Mouse (Mus musculus): ENCODE data around the gene Robo1.

Gene Robo1

DNA sequence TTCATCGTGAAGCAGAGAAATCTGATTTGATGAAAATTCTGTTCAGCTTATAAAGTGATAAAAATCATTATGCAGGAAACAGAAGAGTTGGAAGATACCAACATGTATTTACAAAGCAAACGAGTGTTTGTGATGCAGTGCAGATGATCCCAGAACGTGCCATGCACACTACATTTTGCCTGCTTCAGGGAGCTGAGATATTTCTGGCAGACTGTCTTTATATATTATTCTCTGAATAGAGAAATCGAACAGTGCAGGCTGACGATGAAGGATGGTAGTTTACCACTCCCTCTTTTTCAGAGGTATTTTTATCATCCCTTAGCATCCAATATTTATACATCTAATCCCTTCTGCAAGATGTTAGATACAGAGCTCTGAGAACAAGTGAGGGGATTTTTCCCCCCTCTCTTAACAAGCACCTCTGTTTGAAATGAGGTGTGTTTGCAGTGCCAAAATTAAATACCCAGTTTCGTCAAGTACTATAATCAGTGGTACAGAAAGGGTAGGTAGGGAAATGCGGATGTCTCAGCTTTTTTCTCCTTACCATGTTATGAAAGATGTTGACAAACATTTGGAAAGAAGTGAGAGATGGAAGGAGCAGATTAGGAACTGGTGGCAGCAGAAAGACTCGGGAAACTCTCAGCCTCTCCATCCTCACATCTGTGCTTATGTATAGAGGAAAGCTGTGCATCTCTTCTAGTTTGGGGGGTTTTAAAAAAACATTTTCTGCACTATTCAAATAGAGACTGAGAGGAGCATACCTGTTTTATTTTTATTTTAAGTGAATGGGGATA, at the start of gene Robo1:
Gene Robo1, plus strand, starts transcription at position 770 of the 794 bp plus-strand sequence.
- DNase-seq = no peak

DNA sequence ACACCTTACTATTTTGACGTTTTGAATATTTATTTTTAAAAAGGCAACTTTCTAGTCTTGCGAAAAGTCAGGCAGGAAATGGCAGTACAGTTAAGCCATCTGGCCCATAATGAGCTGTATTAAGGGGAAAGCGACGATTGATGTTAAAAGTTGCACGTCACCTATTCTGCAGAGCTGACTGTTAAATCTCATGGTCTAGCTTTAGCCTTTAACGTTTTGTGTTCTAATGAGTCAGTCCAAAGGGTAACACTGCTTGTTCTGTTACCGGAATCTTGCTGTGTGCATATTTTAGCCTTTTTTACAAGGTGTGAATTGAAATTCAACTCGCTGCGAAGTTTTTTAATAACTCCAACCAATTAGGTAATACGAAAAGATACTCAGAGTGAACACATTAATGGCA, 40.3 kb upstream of the Robo1 start:
- DNase-seq = no peak

DNA sequence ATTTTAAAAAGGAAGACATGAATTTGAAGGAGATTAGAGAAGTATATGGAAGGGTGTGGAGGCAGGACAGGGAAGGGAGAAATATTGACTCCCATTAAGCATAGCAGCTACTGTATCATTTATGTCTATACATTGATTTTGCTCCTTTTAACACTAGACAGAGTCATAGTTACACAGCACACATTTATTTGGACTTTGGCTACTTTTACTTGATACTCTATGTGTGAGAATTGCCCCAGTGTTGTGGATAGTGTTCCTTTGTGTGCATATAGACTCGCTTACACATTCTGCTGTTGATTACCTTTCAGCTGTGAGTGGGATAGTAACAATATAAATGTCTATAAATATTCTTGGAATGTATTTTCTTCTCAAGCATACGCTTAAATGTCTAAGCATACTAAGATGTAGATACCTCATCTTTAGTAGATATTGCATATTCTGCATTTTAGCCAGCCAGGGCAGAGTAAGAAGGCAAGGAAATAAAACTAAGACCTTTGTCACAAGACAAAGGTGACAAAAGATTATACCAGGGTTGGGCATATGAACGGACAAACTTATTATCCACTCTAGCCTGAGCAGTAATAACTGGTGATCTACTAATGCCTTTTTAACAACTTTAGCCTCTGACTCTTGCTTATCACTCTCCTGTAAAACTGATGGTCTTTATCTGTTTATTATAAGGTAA, 31.6 kb upstream of the Robo1 start:
- DNase-seq = no peak

DNA sequence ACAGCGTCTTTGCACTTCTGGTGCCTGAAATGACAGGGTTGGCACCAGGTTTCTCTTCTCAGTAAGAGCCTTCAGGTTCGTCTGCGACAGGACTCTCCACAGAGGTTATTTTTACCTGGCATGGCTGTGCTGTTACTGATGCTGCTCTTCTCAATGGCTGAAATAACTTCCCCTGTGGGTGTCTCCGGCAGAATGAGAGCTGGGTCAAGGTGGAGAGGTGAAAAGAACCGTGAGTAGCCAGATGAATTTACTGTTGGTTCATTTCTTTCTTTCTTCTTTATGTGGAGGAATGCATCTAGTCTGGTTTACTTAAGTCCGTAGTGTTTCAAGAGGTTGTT, 194 bp downstream of the Robo1 start:
- no peak for DNase-seq

DNA sequence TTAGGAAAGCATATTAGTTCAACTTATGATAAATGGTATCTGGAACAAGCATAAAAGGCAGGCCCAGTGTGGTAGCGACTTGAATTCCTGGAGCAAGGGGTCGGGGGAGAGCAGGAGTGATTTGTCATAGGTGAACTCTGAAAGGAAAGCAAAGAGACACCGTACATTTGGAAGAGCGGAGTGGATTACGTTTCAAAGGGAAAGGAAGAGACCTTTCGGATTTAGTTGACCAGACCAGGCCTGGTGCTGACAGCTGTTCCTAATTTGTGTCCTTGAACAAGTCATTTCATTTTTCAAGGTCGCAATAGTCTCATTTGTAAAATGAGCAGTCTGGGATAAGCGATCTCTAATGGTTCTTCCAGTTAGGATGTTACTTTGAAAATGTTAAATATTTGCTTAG, 19.2 kb downstream of the Robo1 start:
- no peak for DNase-seq

DNA sequence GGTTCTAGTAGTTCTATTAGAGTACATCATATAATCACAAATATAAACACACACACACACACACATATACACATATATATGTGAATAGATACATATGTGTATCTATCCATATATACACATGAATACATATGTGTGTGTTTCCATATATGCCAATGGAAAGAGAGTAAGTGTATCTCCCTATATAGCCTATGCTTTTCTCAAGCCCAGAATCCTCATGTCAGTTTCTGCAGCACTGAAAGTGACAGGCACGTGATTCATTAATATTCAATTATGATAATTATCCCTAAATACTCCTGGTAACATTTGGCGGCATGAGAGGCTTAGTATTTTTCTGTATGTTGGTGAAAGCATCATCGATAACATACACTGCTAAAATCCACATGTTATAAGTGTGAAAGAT, 20.5 kb downstream of the Robo1 start:
- no peak for DNase-seq

DNA sequence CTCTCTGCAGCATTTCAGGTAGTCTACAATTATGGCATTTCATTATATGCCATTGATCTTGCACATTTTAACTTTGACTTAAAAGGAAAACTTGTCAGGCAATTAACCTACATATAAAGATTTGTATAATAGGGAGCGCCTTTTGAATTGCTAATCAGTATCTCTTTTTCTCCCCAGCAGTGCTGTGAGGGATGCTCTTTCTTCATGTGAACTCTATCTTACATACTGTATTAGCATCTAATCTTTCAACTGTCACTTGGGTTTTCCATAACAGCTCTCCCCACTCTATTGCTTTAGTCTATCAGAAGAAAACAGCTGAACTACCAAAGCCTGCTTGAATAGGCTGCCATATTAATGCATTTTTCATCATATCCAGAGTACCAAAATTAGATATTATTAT, 29.7 kb downstream of the Robo1 start:
- DNase-seq = no peak

DNA sequence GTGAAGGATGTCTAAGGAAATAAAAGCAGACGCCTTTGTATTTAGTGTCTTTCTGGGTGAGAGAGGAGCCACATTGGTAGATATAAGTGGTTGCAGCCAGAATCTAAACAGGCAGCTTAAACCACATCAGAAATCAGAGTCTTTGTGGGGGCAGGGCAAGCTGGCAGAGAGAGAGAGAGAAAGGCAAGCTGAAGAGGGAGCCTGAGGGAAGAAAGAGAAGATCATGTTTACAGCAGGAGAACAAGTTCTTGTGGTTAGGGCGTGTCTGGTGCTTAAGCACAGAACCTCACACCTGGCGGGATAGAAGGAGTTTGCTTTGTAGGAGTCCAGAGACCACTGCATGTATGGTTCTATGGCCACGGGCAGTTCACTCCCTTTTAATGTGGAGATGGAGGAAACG, 42.3 kb downstream of the Robo1 start:
- DNase-seq = no peak

DNA sequence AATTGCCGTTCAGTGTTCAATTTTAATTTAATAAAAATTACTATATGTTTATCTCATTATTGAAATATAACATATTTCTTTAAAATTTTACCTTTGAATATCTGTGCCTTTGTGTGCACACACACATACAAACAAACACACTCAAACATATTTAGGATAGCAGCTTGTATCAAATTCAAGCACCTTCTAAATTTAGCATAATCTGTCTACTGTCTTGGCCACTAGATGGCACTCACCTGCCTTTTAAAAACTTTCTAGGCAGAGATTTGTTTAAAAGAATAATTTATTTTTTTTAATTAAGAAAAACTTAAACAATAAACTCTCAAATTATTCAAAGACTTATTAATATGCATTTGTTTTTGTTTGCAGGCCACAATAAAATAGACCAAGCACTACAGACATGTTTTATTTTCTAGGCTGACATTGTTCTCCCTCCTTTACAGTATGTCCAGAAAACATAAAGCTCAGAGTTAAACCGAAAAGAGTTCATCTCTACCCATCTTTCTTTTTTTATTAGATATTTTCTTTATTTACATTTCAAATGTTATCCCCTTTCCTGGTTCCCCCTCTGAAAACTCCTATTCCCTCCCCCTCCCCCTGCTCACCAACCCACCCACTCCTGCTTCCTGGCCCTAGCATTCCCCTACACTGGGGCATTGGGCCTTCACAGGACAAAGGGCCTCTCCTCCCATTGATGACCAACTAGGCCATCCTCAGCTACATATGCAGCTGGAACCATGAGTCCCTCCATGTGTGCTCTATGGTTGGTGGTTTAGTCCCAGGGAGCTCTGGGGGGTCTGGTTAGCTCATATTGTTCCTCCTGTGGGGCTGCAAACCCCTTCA, 48.6 kb downstream of the Robo1 start:
- DNase-seq = no peak

DNA sequence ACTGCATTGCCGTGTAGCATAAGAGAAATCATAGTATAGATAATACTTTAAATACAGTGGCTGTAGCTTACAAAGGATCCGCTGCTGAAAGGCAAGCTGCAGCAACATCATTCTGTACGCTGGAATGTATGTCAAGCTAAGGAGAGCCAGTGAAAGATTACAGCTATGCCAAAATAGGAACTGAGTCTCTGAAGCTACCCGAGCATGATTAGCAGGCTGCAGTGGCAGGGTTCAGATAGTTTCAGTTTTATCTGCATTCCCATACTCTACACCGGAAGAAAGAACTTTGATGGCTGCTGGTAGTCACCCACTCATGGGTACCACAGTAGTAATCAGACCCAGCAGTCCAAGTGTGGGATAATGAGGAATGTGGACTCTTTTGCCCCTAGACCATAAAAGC, 68.8 kb downstream of the Robo1 start:
- no peak for DNase-seq

DNA sequence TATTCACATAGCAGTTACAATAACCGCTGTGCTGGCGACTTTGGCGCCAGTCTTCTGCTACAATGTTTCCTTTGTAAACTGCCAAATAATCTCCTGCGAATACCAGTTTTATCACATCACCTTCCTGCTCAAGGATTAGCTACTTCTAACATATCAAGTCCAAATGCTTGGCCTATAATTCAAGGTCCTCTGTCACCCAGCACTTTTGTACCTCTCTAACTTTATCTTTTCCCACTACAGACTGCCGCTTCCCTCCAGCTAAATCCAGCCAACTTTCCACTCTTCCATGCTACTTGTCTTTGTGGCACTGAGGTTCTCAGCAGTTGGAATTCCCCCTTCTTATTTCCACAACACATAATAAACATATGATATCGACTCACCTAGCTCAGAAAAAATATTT, 73.7 kb downstream of the Robo1 start:
- DNase-seq = no peak

DNA sequence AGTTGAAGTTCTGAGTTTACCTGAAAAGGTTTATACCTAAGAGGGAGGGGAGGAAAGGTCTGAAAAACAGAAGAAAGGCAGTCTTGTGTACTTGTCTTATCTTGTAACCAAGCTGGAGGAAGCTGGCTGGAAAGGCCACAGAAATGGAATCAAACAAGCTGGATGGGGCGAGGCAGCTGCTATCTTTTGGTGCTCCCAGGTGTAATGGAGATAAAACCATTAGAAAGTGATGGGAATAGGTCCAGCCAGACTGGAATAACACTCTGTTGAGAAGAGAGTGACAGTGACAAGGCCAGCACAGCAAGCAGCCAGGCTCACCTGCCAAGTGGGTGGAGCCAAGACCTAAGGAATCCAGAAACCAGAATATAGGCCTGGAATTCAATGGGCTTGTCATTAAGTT, 75.5 kb downstream of the Robo1 start:
- DNase-seq = no peak

DNA sequence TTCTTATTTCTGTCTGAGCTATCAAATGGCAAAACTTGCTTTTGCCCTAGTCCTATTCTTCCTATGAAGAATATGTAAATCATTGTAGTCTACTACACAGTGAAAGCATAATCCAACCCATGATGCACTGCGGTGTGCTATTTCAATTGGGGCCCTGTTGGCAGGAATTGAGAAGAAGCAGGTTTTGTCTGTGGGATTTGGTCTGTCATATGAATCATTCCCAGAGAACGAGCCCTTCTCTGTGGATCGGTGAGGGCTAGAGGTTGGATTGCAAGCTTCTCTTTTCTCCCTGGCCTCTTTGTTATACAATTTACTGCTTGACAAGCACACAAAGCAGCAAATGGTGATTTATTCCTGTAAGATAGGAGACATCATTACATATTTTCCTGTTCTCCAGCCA, 85.4 kb downstream of the Robo1 start:
- no peak for DNase-seq

DNA sequence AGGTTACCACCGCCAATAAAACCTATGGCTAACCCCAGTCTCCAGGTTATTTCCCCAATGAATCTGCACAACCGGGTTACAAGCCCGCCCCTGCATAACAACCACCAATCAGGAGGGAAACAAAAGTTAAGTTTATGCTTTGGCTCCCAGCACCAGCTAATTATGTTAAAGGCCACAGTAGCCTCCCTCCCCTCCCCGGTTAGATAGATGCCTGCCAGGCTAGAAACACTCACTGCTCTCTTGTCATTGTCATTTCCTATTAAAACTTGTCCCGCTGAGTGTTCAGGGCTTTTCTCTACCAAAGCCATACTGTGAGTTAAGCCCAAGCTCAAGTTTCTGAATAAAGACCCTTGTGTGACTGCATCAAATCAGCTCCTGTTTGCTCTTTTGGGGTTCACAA, 90.7 kb downstream of the Robo1 start:
- no peak for DNase-seq

DNA sequence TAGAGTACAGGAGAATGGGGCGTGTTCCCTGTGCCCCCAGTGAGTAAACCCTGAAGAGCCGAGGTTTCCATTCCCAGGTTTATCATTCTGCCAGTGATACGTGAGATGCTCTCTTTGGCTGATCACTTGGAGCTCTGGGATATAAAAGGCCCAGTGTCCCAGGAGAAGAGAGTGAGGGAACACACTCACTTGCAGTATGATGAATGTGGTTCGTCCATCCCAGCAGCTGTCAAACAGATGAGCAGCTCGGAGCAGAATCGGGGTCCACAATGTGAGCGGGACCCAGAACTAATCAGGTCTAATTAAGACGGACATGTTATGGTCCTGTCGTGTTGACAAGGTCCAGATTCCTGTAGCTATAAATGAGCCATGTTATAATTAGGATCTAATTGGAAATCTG, 94.3 kb downstream of the Robo1 start:
- no peak for DNase-seq

DNA sequence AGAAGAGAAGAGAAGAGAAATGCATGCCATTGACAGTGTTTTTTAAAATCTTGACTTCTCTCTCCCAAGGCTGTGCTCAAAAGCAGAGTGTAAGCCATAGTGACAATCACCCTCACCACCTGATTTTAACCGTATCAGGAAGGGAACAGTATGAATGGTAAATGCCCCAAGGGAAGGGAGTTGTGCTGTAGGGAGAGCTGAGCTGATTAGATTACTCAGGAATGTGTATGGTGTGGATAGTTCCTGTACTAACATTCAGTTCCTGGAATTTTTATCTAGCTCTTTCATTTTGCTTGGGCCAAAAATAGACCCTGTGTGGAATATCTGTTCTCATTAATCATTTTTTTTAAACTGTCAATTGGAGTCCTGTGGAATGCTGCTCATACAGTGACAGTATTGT, 101.7 kb downstream of the Robo1 start:
- no peak for DNase-seq

DNA sequence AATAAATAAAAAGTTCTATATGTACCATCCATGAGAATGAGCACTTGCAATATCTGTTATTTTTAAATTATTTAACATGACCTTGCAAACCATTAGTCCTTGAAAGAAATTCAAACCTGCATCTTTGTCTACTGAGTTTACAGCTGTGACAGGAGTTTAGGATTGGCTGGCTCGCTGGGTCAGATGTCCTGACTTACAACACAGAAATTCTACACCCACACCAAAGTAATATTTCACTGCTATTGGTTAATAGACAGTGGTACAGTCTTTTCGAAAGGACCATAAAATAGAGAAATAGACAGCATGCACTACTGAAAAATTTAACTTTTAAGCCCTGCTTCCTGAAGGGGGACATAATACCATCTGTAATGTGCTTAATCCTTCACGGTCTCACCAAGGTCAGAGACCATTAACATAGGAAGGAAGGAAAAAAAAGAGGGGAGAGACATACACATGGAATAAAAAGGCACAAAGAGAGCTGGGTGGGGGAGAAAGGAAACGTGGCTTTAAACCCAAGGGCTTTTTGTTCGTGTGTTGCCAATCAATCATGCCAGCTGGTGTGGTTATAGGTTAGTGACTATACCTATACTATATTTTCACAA, 103.7 kb downstream of the Robo1 start:
- no peak for DNase-seq

DNA sequence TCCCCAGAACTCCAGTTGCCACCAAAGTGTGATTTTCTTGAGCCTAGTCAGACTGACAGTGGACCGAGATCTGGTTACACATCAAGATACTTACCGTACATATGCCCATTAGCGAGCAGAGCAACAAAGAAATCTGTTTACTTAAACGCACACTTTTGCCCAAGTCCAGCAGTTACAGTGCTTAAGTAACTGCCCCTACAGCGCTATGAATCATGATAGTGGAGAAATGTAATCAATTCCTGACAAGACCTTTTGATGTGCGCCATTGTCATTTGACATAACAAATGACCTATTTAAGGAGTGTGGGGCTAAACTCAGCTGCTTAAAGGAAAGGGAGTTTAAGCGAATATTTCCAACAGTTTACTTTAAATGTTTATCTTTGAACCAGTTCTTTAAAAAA, 104.8 kb downstream of the Robo1 start:
- no peak for DNase-seq

DNA sequence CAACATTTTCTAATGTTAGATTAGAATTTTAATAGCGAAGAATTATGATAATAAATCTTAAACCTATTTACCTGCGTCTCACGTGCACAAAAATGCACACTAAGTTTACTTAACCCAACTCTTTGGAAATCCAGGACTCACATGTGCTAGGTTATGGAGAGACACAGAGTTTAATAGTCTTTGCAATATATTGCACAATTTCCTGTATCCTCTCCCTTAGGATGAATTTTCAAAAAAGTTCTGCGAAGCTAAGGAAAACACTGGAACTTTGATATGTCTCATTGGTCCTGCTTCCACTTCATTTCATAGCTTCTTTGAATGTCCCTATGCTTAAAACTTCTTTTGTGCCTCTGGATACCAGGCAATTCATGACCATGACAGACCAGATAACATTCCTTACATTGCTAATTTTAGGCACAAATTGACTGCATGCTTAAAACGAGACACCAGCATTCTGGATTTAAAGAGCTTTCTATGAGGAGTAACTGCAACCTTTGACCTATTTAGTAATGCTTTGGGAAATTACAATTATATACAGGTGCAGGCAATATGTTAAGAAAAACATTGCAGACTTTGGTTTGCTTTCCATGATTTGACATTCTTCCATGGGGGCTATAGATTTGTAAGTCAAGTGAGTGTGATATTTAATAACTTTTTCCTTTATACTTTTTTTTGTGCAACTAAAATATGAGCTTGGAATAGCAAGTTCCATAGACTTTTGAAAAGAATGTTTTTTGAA, 111.4 kb downstream of the Robo1 start:
- DNase-seq = no peak

DNA sequence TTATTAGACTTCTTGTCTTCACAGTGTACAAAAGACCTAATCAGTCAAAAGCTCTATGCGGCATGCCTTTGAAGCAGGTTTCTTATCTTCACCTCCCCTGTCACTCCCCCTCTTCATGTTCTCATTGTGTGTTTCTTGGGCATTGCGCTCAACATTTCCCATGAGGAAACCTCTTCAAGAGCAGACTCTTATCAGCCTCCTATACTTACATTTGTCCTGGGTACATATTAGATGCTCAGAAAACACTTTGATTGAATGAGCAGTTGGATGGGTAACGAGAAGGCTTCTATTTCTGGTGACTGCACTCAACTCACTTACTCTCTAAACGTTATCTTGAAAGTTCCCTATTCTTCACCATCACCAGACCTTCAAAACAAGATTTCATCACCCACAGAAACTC, 114.3 kb downstream of the Robo1 start:
- DNase-seq = no peak

DNA sequence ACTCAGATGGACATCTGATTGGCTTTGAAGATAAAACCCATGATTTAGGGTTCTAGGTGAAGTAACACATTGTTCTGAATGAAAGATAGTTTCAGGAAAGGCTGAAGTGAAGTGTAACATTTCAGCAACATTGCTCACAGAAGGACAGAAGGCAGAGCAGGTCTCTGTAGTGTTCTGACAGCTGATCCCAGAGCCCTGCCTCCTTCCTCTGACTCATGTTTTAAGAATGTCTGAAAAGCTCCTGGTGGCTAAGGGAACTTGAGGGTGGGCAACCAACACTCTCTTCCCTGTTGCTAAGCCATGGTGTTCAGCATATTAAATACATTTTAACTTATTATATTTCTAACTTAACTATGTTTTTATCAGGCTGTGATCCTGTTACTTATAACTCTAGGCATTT, 126.3 kb downstream of the Robo1 start:
- DNase-seq = no peak

DNA sequence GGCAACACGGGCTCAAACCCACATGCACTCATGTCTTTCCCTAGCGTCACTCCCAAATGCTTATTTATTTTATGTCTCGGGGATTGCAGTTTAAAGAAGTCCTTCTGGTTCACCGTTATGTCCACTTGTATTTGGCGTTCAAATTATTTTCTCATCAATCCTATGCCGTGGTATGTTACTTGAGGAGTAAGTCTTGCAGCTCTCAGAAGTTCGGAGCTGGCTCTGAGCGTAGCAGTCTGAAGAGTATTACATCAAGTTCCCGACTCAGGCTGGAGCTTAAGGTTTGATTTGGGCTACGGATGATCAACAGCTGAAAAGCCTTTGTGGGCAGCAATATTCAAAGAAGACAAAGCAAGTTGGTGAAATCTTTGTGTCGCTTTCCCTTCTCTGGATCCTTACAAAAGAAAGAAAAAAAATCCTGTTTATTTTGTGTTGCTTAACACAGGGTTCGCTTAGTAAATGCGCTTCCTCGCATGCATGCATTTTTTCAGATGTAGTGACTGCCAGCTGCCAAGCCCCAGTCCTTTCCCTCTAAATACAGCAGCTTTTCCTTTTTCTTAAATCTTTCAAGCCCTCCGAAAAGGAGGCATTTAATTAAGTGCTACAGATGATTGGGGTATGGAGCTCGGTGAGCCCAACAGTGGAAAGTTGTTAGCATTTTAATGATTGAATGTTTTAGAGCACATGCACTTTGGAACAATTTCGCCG, 136.5 kb downstream of the Robo1 start:
- DNase-seq = no peak
